Mouse (Mus musculus) fibroblast of lung, adult 2 months (primary cell): ENCODE measurements around the gene Gm11549.

Experiments used
- DNase-seq: peaks from one replicate; pipeline ENCODE4 v3.0.0-alpha.2; 2011; ENCODE audit warnings: low read depth

Gm11549 gene

GRCm38 (mm10) chr3:36511491-36511890, 10.1 kb downstream of the Gm11549 start:
- DNase-seq = no peak

- DNase-seq = no peak
These were observed 15.5 kb downstream of the Gm11549 start for GRCm38 (mm10) chr3:36505809-36506735.

GRCm38 (mm10) chr3:36505306-36505705, 16.3 kb downstream of the Gm11549 start:
- no peak for DNase-seq

- no peak for DNase-seq
These were observed 20.1 kb downstream of the Gm11549 start for GRCm38 (mm10) chr3:36501546-36501945.

- no peak for DNase-seq
These were observed 20.6 kb downstream of the Gm11549 start for GRCm38 (mm10) chr3:36500976-36501375.

GRCm38 (mm10) chr3:36499418-36499817, 22.2 kb downstream of the Gm11549 start:
- DNase-seq = no peak

GRCm38 (mm10) chr3:36498224-36498623, 23.4 kb downstream of the Gm11549 start:
- no peak for DNase-seq

GRCm38 (mm10) chr3:36496746-36497145, 24.9 kb downstream of the Gm11549 start:
- DNase-seq = no peak

- no peak for DNase-seq
These were observed 25.3 kb downstream of the Gm11549 start for GRCm38 (mm10) chr3:36496273-36496672.

GRCm38 (mm10) chr3:36495436-36495835, 26.2 kb downstream of the Gm11549 start:
- peak; percentile 73 for DNase-seq

- no peak for DNase-seq
These were observed 27.0 kb downstream of the Gm11549 start for GRCm38 (mm10) chr3:36494613-36495012.

GRCm38 (mm10) chr3:36493641-36494283, 27.9 kb downstream of the Gm11549 start:
- DNase-seq = no peak

- no peak for DNase-seq
These were observed 28.8 kb downstream of the Gm11549 start for GRCm38 (mm10) chr3:36492716-36493391.

GRCm38 (mm10) chr3:36491535-36491934, 30.1 kb downstream of the Gm11549 start:
- no peak for DNase-seq

GRCm38 (mm10) chr3:36489590-36489910, 32.1 kb downstream of the Gm11549 start:
- no peak for DNase-seq

GRCm38 (mm10) chr3:36488899-36489589, 32.6 kb downstream of the Gm11549 start:
- no peak for DNase-seq

GRCm38 (mm10) chr3:36488367-36488766, 33.2 kb downstream of the Gm11549 start:
- DNase-seq = no peak

GRCm38 (mm10) chr3:36486881-36487280, 34.7 kb downstream of the Gm11549 start:
- DNase-seq = no peak

- DNase-seq = no peak
These were observed 35.4 kb downstream of the Gm11549 start for GRCm38 (mm10) chr3:36486176-36486575.

GRCm38 (mm10) chr3:36484292-36484691, 37.3 kb downstream of the Gm11549 start:
- no peak for DNase-seq

- no peak for DNase-seq
These were observed 38.7 kb downstream of the Gm11549 start for GRCm38 (mm10) chr3:36482940-36483339.

- peak; percentile 65 for DNase-seq
These were observed 39.8 kb downstream of the Gm11549 start for GRCm38 (mm10) chr3:36481776-36482193.
